Mouse (Mus musculus): Measurements from ENCODE around the gene Nhlh2.

The Nhlh2 gene

GRCm38 (mm10) chr3:102025659-102026058 is 15.8 kb downstream of the Nhlh2 start:
- DNase-seq (ENCODE audit: low spot score in 2 of 2) = no peak

DNA sequence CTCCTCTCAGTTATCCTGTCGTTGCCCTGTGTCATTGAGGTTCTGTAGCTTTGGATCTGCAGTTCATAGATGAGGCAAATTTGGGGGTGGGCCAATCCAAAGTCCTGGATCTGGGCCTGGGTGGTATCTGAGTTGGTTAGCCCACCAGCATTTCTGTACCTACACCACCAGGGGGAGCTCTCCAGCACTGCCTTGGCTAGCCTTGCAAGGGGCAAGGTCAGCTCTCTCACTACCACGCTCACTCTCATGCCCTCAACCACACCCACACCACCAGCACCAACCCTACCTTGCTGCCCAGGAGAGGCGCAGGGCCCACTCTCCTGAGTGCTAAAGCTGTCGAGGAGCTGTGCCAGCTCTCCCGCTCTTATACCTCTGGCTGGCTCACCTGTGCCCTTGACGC is 18.0 kb downstream of the Nhlh2 start:
- no peak for DNase-seq (ENCODE audit: low spot score in 2 of 2)

DNA sequence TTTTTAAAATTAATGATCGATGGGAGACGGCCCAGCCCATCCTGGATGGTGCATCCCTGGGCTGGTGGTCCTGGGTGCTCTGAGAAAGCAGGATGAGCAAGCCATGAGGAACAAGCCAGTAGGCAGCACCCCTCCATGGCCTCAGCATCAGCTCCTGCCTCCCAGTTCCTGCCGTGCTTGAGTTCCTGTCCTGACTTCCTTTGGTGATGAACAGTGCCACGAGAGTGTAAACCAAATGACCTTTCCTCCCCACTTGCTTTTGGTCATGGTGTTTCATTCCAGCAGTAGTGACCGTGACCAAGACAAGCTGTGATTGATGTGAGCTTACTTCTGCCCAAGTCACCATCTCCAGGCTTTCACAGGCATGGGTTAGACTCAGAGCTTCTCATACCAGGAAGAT is 27.9 kb downstream of the Nhlh2 start:
- DNase-seq (ENCODE audit: low spot score in 2 of 2) = no peak

- DNase-seq (ENCODE audit: low spot score in 2 of 2) = no peak
Measured at GRCm38 (mm10) chr3:102038608-102039007, 28.7 kb downstream of the Nhlh2 start.

DNA sequence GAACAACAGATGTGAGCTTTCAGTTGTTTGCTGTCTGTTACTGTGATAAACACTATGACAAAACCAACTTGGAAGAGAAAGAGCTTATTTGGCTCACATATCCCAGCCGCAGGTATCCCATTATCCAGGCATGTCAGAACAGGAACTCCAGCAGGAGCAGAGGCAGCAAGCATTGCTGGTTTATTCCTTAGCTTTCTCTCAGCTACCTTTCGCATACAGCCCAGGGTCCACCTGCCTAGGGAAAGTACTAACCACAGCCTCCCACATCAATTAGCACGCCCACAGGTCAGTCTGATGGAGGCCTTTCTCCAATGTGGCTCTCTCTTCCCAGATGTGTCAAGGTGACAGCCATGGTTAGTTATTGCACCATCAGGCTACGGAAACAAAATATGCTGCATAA is 31.8 kb downstream of the Nhlh2 start:
- no peak for DNase-seq (ENCODE audit: low spot score in 2 of 2)

- DNase-seq (ENCODE audit: low spot score in 2 of 2) = no peak
Measured at GRCm38 (mm10) chr3:102045071-102045470, 35.2 kb downstream of the Nhlh2 start.

GRCm38 (mm10) chr3:102047532-102047931 is 37.7 kb downstream of the Nhlh2 start:
- DNase-seq (ENCODE audit: low spot score in 2 of 2) = no peak

DNA sequence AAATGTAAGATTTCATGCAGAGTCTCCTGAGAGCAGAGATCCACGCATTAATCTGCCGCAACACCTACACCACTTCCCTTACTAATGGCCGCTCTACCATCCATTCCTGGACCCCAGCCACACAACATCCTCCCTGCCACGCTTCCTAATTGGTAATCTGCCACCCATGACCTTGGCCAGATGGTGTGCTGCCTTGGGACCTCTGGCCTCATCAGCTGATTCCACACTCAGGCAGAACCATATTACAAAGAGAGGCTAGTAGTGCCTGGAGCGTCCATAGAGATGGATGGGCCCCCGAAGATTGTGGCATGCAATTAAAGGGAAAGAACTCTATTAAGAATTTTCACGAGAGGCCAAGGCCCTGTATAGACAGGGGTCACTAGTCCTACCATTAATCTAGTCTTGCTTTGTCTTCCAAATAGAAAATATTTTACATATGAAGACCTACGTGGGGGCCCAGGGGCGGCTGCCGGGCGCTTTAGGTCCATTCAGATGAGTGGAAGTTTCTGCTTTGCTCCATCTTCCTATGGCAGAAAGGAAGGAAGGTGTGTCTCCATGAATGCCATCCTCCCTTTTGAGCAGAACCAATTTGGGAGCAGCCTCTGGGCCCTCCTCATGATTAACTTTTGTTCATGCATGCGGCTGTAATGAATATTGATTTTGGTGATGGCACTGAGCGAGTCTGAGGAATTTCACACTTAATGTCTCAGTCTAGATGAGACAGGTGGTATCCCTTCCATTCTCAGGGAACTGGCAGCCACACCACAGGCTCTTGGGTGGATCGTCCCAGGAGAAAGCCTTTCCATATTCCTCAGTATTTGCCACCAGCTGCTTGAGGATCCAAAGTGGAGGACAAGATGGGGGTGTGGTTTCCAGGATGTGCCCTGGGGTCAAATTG is 39.6 kb downstream of the Nhlh2 start:
- DNase-seq (ENCODE audit: low spot score in 2 of 2) = no peak

- DNase-seq (ENCODE audit: low spot score in 2 of 2) = no peak
Measured at GRCm38 (mm10) chr3:102052036-102052435, 42.2 kb downstream of the Nhlh2 start.

DNA sequence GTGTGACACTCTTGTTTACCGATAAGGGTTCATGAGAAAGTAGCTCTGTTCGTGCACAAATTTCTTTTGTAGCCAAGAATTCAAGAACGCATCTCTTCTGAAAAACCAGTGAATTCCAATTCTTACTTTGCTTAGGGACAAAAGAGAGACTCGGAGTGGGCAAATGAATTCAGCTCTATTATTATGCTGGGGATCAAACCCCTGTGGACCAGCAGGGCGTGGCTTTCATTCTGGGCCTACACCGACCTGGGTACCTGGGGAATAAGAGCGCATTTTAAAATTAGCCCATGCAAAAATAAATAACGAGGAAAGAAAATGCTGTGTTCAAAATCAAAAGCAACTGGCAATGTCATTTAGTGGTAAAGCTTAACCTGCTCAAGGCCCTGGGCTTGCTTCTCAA is 43.4 kb downstream of the Nhlh2 start:
- no peak for DNase-seq (ENCODE audit: low spot score in 2 of 2)

- DNase-seq (ENCODE audit: low spot score in 2 of 2) = no peak
Measured at GRCm38 (mm10) chr3:102055878-102056277, 46.0 kb downstream of the Nhlh2 start.

DNA sequence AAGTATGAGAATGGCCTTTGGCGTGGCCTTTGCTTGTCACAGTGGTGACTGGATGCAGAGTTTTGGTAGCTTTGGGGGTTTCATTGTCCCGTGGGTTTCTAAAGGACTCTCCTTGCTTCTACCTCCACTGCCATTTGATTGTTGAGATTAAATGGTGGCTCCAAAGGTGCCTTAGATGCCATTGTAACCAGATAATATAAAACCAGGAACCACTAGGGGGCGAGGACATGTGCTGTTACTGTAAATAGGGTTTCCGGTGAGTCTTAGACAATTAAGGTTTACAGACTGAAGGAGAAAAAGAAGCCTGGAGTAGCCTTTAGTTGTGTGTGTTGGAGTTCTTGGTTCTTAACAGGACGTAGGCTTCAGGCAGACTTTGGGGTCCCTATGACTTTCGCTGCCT is 50.2 kb downstream of the Nhlh2 start:
- DNase-seq (ENCODE audit: low spot score in 2 of 2) = no peak

DNA sequence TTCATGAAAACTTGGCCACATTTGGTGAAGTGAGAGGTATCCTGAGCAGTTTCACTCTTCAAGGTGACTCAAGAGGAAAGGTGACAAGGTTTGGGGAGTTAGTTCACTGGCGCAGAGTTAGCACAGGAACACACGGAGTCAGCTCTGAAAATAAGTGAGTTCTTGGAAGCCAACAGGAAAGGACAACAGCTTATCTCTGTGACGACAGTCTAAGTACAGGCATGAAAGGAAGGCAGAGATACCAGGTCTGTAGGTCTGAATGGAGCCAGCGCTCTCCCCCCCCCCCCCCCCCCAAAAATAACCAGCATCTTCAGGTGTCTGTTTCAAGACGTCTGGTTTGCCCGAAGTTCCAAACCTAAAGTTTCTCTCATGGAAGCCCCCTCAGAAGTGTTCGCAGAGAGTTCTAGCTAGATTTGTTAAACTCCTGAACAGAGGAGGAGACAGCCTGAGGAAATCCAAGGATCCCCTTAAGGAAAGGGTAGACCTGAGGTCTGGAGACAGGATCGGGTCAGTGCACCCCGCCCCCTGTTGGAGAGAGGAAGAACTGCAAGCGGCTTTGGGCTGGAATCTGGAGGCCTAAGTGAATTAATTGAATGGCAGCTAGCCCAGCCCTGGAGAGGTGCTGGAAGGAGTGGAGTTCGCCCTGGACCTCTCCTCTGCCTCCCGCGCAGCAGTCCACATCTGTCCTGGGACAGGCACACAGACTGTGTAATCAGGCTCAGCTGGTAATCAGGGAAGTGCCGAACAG is 52.2 kb downstream of the Nhlh2 start:
- DNase-seq (ENCODE audit: low spot score in 2 of 2) = peak; percentile 20 to 26

DNA sequence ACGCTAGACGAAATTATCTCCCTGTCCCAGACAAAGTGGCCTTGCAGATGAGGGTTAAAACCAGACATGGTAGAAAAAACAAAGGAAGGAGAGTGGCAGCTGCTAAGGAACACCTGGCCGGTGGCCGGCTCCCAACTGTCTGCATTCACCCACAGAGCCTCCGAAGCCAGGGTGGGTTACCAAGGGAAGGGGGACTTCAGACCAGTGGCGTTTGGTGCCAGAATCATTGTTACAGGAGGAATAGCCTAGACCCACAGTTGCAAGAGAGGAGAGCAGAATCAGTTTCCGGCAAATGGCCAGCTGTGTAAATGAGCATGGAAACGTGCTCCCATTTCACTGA is 52.8 kb downstream of the Nhlh2 start:
- no peak for DNase-seq (ENCODE audit: low spot score in 2 of 2)

DNA sequence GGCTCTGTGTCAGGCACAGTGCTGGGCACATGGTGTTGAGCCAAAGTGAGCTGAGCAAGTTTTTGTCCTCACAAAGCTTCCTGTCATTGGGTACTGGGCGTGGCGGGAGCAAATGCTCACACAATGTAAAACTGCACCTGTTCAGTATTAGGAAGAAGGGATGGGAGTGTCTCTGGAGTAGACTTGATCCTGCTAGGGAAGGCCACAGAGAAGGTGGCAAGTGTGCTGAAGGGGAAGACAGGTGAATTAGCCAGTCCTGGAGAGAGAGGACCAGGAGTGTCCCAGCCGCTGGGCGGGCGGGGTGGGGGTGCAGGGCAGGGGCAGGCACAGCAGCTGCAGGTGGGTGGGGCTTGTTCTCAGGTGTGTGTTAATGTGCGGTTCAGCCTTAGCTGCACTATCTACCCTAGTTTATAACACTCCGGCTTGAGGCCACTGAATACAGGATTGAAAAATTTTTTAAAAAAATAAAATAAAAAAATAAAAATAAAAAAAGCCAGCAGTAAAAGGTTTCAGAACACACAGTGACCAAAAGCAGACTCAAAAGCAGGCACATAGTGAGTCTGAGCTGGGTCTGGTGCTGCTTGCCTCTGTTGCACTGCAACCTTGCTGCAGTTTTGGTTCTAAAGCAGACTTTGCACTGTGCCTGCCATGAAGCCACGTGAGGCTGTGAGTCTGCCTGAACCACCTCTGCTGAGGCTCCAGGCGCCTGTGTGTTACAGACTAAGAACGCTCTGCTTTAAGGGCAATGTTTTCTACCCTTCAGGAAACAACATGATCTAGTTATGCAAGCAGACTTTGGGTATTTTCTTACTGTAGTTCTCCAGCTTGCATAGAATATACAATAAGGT is 53.6 kb downstream of the Nhlh2 start:
- DNase-seq (ENCODE audit: low spot score in 2 of 2) = no peak

GRCm38 (mm10) chr3:102064566-102064965 is 54.7 kb downstream of the Nhlh2 start:
- DNase-seq (ENCODE audit: low spot score in 2 of 2) = no peak

Measured in frontal cortex, postnatal 25 days (tissue).